Mouse (Mus musculus) intestine, postnatal 0 days (tissue): ENCODE results near the gene Brd3. TPM values are rescaled to one million over a fixed set of nuclear protein-coding genes. Genes with fewer than 3 reads are reported as not detected.

Experiments used
- ATAC-seq: fragments of 200-750 bp; cut with Nextera tagmentation; 2 replicates; pipeline ENCODE4 v1.8.0; 2017; ENCODE audit warnings: mild to moderate bottlenecking, moderate TSS enrichment, moderate library complexity
- H3K27ac ChIP-seq: fragments of 300-500 bp; sonication (generic); 2 replicates; pipeline ENCODE4 v1.5.1; 2014; ENCODE audit warnings: mild to moderate bottlenecking, low read depth, low read length, moderate library complexity
- H3K27me3 ChIP-seq: fragments of 300-500 bp; sonication (generic); replicated peaks from 2 replicates; pipeline ENCODE4 v1.6.1; 2014; ENCODE audit warnings: low read length, mixed read lengths; ENCODE audit not compliant: control insufficient read depth, insufficient read depth
- H3K36me3 ChIP-seq: fragments of 300-500 bp; sonication (generic); 2 replicates; pipeline ENCODE4 v1.6.1; 2014; ENCODE audit warnings: mild to moderate bottlenecking, moderate library complexity; ENCODE audit not compliant: control insufficient read depth, insufficient read depth
- H3K4me1 ChIP-seq: fragments of 300-500 bp; sonication (generic); replicated peaks from 2 replicates; pipeline ENCODE4 v1.6.1; 2014; ENCODE audit warnings: antibody characterized with exemption, low read length, mixed read lengths; ENCODE audit not compliant: control insufficient read depth, insufficient read depth
- H3K4me2 ChIP-seq: fragments of 300-500 bp; sonication (generic); replicated peaks from 2 replicates; pipeline ENCODE4 v1.6.1; 2014; ENCODE audit warnings: low read depth, mild to moderate bottlenecking, moderate library complexity
- H3K4me3 ChIP-seq: fragments of 300-500 bp; sonication (generic); 2 replicates; pipeline ENCODE4 v1.5.1; 2014; ENCODE audit warnings: low read depth, low read length
- H3K9ac ChIP-seq: fragments of 300-500 bp; sonication (generic); 2 replicates; pipeline ENCODE4 v1.6.1; 2014; ENCODE audit warnings: mild to moderate bottlenecking, low read depth, low read length
- H3K9me3 ChIP-seq: fragments of 300-500 bp; sonication (generic); 2 replicates; pipeline ENCODE4 v1.6.1; 2016; ENCODE audit warnings: mixed run types; ENCODE audit not compliant: control insufficient read depth
- CTCF ChIP-seq: sonication (generic); IDR thresholded peaks from 2 replicates; pipeline ENCODE4 v1.5.1; 2016; ENCODE audit warnings: low read depth, mild to moderate bottlenecking, control low read depth, antibody characterized with exemption, moderate library complexity
- WGBS: fragments of 180-500 bp; shearing (Covaris S2); extraction: QIAGEN DNeasy Blood & Tissue Kit; methylation state at CpG from one replicate; pipeline ENCODE4 v1.1.7; 2014; 5-methylcytosine and 5-hydroxymethylcytosine counted together
- polyA plus RNA-seq: library from polyadenylated mRNA; unstranded; fragments of >200 nt; fragmentation: Nextera tagmentation; extraction: Ambion mirVana; gene quantifications from 2 replicates; pipeline ENCODE4 v1.2.1, GENCODE M21; 2015

Gene Brd3
- polyA plus RNA-seq, 1 experiment from 2014 or later = 49.8 TPM

DNA sequence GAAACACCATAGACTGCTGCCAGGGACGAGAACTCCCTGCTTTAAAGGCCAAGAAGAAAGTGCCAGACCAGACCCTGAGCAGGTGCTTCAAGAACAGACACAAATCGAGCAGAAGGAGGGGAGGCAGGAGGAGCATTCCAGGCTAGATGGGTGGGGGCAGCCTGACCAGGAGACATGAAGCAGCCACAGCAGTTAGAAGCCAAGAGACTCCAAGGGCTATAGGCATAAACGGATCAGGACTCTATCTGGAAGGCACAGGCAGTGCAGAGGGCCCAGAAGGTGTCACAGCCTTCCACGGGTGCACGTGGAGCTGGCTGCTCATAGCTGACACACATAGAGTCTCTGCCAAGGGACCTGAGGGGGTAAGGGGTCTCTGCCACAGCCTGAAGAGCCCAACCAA, 47.3 kb downstream of the Brd3 start:
- Histone ChIP-seq H3K36me3 (peaks cover 81% of the 10 kb centered on the region), H3K27ac (no peak overlapping the region), H3K9me3 (no peaks in the 10 kb centered on the region), H3K27me3 (no peaks in the 10 kb centered on the region), H3K4me2 (no peak overlapping the region), H3K4me1 (0 out of 2 replicates have a peak, but pooled peaks cover 10% of the 10 kb centered on the region), H3K9ac (no peak overlapping the region), H3K4me3 (no peak overlapping the region)
- no peak for ATAC-seq
- WGBS = 82% methylated on average over 5 of the region's 5 CpGs
- TF ChIP-seq CTCF = no peak

- no peaks in the 10 kb centered on the region for H3K9me3 ChIP-seq
- H3K27me3 ChIP-seq = no peaks in the 10 kb centered on the region
- H3K27ac ChIP-seq = no peak overlapping the region
- H3K9ac ChIP-seq = no peak overlapping the region
- no peak for ATAC-seq
- no peak for TF ChIP-seq CTCF
- H3K4me3 ChIP-seq = no peak overlapping the region
- H3K4me2 ChIP-seq = no peak overlapping the region
- H3K36me3 ChIP-seq = peaks cover 86% of the 10 kb centered on the region
- H3K4me1 ChIP-seq = 0 out of 2 replicates have a peak, but pooled peaks cover 10% of the 10 kb centered on the region
- 81% methylated on average over 7 of the region's 7 CpGs for WGBS
These were observed 47.7 kb downstream of the Brd3 start for GRCm38 (mm10) chr2:27459735-27460134.

DNA sequence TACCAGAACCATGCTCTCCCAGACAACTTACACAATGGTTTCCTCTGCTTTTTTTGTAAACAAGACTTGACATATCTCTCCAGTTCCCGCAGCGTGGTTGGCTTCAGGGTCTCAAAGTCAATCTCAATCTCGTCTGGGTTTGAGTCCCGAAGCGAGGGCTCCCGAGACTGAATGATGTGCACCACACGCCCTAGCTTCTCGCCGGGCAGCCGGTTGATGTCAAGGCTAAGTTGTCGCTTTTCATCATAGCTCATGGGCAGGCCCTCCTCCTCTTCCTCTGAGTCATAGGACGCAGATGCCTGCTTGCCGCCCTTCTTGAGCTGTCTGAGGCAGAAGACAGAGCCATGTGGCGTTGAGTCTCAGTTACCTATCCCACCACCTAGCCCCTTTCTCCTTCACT, 57.2 kb downstream of the Brd3 start:
- H3K4me2 ChIP-seq = no peak overlapping the region
- H3K27me3 ChIP-seq = no peaks in the 10 kb centered on the region
- no peak for ATAC-seq
- 67% methylated on average over 14 of the region's 14 CpGs for WGBS
- H3K9ac ChIP-seq = no peak overlapping the region
- H3K9me3 ChIP-seq = no peaks in the 10 kb centered on the region
- H3K36me3 ChIP-seq = peaks cover 85% of the 10 kb centered on the region
- H3K4me3 ChIP-seq = no peak overlapping the region
- no peak for TF ChIP-seq CTCF
- no peaks in the 10 kb centered on the region for H3K4me1 ChIP-seq
- no peak overlapping the region for H3K27ac ChIP-seq

GRCm38 (mm10) chr2:27447782-27448181, 59.7 kb downstream of the Brd3 start:
- H3K4me1 ChIP-seq = no peaks in the 10 kb centered on the region
- no peak for ATAC-seq
- peaks cover 60% of the 10 kb centered on the region for H3K36me3 ChIP-seq
- H3K4me3 ChIP-seq = no peak overlapping the region
- no peak overlapping the region for H3K4me2 ChIP-seq
- no peak overlapping the region for H3K9ac ChIP-seq
- no peaks in the 10 kb centered on the region for H3K9me3 ChIP-seq
- WGBS = 89% methylated on average over 5 of the region's 5 CpGs
- no peaks in the 10 kb centered on the region for H3K27me3 ChIP-seq
- TF ChIP-seq CTCF = peak; percentile 43
- no peak overlapping the region for H3K27ac ChIP-seq

GRCm38 (mm10) chr2:27446812-27447211, 60.6 kb downstream of the Brd3 start:
- 92% methylated on average over 8 of the region's 8 CpGs for WGBS
- Histone ChIP-seq H3K9me3 (no peaks in the 10 kb centered on the region), H3K36me3 (peaks cover 53% of the 10 kb centered on the region), H3K4me2 (no peak overlapping the region), H3K27ac (no peak overlapping the region), H3K4me3 (no peak overlapping the region), H3K9ac (no peak overlapping the region), H3K4me1 (no peaks in the 10 kb centered on the region), H3K27me3 (no peaks in the 10 kb centered on the region)
- no peak for ATAC-seq
- TF ChIP-seq CTCF = no peak

DNA sequence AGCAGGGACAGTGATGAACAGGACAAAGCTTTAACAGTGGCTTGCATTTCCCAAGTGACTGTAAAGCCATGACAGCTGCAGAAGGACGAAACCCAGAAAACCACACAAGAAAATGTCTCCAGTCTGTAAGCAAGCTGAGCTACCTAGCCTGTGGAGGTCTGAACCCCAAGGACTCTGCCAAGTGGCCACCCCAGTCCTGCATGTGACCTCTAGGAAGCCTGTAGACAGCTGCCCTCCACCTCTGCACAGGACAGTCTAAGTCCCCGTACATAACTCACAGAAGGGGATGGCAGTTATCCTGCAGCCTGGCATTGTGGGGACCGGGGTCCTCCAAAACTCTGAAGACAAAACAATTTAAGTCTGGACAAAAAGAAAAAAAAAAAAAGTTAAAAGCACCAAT, 61.6 kb downstream of the Brd3 start:
- TF ChIP-seq CTCF = no peak
- Histone ChIP-seq H3K4me2 (no peak overlapping the region), H3K36me3 (peaks cover 44% of the 10 kb centered on the region), H3K9me3 (no peaks in the 10 kb centered on the region), H3K27ac (no peak overlapping the region), H3K9ac (no peak overlapping the region), H3K4me1 (no peaks in the 10 kb centered on the region), H3K4me3 (no peak overlapping the region), H3K27me3 (no peaks in the 10 kb centered on the region)
- no peak for ATAC-seq
- WGBS = 92% methylated on average over 3 of the region's 3 CpGs

DNA sequence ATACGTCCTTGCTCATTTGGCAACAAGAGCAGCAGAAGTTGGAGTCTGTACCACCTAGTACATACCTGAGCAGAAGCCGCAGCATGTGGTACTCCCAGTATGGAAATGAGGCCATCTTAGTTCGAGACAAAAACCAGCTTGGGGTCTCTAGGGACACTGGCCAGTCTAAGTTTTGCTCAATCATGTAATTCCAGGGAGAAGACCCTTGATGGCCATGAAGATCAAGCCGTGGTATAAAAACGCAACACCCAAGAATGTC, 64.1 kb downstream of the Brd3 start:
- no peak for TF ChIP-seq CTCF
- Histone ChIP-seq H3K9ac (no peak overlapping the region), H3K4me2 (no peak overlapping the region), H3K4me1 (no peaks in the 10 kb centered on the region), H3K27me3 (no peaks in the 10 kb centered on the region), H3K36me3 (peaks cover 20% of the 10 kb centered on the region), H3K4me3 (no peak overlapping the region), H3K9me3 (no peaks in the 10 kb centered on the region), H3K27ac (no peak overlapping the region)
- no peak for ATAC-seq
- WGBS = 78% methylated on average over 5 of the region's 5 CpGs
